Mouse (Mus musculus) urinary bladder, postnatal 10 days (tissue): ENCODE measurements around the gene Psmb7.

Experiments used
- DNase-seq: peaks from one replicate; pipeline ENCODE4 v3.0.0; 2022; ENCODE audit warnings: low spot score

The Psmb7 gene

DNA sequence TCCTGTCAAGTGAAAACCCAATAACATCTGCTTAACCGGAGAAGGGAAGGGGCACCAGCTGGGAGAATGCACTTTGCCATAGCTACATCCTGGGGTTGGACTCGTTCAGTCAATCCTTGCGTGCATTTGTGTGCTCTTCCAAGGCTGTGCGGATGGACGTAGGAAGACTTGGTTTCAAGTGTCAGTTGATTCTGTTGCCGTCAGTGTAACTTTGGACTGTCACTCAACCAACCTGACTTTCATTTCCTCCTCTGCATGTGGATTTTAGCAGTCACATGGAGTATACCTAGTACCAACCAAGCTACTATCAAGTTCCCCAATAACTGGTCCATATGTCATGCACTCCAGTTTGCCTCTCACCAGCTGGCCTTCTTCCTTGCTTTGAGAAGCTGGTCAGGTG lies 98.9 kb downstream of the Psmb7 start:
- no peak for DNase-seq

DNA sequence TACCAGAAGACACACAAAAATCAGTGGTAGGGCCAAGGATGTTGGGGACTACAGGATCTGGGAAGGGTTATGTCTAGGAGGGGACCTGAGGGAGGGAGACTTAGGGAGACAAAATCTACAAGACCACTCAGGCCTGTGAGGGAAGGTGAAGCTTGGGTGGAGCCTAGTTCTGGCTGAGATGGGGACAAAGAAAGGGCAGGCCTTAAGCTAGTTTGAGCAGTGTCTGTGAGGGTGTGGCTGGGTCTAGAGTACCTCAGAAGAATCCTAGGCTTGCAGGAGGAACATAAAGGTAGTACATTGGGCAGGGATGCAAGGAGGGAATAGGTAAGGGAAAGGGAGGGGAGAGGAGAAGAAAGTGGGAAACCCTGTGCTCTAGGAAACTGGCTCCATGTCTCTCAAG lies 99.5 kb downstream of the Psmb7 start:
- no peak for DNase-seq

DNA sequence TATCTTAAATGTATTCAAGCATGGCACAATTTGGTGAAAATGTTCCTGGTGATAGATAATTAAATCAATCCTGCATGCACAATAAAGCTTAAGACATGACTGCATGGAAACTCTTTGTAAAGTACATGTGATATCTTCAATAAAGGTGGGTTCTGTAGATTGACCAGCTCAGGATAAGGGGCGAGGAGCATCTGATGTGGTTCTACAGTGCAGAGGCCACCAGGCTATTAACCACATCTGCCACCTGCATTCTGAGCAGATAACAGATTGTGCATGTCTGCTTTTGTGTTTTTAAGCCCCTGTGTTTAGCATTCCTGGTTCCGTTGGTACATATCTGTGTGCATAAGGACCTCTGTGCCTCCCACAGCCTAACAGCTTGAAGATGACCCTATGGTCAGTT lies 100.7 kb downstream of the Psmb7 start:
- DNase-seq = no peak

DNA sequence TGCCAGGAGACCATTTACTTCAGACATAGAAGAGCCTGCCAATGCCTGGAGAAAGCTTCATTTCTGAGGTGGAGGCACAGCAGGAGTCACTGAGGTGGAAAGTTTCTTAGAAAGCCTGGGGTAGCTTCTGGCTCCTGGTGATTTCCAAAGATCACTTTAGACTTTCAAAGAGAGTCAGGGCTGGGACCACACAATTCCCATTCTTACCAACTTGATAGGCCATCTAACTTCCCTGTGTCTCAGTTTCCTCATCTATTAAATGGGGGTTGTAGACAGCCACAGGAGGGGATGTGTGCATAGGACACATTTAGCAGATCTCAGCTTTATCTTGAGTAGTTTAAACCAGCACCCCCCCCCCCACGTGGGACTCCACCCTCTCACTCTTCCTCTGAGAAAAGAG lies 101.5 kb downstream of the Psmb7 start:
- DNase-seq = no peak

DNA sequence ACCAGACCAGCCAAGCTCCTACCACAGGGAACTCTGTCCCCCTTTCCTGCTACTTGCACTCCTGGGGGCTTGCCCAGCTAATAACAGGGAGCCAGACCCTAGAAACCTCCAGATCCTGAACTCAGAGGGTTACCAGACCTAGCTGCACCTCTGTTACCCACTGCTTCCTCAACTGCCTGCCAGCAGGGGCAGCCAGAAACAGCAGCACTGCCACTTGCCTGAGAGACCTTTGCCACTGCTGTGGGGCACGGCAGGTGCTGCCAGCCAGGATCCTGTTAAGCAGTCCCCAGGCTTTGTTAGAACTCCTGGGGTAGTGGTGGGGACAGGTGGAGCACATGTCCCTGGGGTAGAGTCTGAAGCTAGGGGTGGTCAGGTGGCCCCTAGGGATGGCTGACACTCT lies 102.3 kb downstream of the Psmb7 start:
- DNase-seq = no peak

DNA sequence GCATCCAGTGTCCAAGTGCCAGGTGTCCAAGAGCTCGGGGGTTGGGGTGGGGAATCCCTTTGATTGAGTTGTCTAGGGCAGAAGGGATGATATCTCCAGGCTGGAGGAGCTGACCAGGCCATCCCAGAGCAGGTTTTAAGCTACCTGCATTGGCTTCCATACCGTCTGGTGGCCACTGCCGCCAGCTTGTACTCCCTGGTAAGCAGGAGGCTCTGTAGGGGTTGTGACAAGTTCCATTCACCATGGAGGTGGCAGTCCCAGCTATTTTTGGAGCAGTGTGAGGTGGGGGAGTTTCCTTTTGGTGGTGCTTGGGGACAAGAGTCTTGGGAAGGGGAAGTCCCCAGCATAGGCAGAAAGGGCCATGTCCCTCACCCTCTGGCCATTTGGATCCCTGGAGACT lies 102.8 kb downstream of the Psmb7 start:
- DNase-seq = no peak

DNA sequence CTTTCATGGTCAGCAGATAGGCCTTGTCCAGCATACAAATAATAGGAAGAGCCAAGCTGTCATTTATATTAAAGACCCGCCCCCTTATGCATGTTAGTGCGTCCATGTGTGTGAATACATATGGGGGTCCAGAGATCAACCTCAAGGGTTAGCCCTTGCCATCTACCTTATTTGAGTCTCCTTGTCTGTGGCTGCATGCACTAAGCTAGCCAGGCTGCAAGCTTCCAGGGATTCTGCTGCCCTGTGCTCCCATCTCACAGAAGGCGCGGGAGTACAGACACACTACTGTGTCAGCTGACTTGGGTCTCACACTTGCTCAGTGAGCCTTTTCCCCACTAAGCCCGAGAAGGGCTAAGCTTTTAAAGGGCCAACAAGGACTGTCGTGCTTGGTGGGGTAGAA lies 103.2 kb downstream of the Psmb7 start:
- no peak for DNase-seq

DNA sequence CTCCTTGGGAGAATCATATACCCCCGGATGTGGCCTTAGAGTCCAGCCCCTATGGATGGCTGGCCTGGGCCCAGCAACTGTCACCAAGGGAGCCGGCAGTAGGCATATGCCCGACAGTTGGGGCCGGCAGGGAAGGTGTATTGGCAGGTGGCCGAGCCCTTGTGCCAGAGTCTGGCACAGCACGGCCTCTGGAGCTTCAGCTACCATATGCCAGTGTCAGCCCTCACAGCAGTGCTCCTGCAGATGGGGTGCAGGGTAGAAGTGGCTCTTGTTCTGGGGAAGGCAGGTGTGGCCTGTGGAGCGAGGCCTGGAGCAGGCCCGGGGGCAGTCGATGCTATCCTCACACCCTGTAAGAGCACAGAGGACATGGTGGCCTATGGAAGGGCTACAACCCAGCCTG lies 104.2 kb downstream of the Psmb7 start:
- no peak for DNase-seq
